Mouse (Mus musculus) lung, postnatal 0 days (tissue): ENCODE measurements around the gene Tmem126a. TPM values are rescaled to one million over a fixed set of nuclear protein-coding genes. Genes with fewer than 3 reads are reported as not detected.

ENCODE experiments used
- ATAC-seq: fragments of 200-750 bp; cut with Nextera tagmentation; 2 replicates; pipeline ENCODE4 v1.8.0; 2017; ENCODE audit warnings: moderate library complexity
- DNase-seq: peaks from one replicate; pipeline ENCODE4 v3.0.0-alpha.2; 2016; ENCODE audit warnings: low spot score
- H3K27ac ChIP-seq: fragments of 300-500 bp; sonication (generic); 2 replicates; pipeline ENCODE4 v1.5.1; 2014; ENCODE audit warnings: antibody characterized with exemption, mild to moderate bottlenecking, low read length, mixed read lengths
- H3K27me3 ChIP-seq: fragments of 300-500 bp; sonication (generic); replicated peaks from 2 replicates; pipeline ENCODE4 v1.6.1; 2014; ENCODE audit warnings: low read length, mixed read lengths; ENCODE audit not compliant: insufficient read depth
- H3K36me3 ChIP-seq: fragments of 300-500 bp; sonication (generic); 2 replicates; pipeline ENCODE4 v1.6.1; 2014; ENCODE audit warnings: low read length, mixed read lengths; ENCODE audit not compliant: insufficient read depth
- H3K4me1 ChIP-seq: fragments of 300-500 bp; sonication (generic); 2 replicates; pipeline ENCODE4 v1.6.1; 2014; ENCODE audit warnings: antibody characterized with exemption, low read depth, low read length, mixed read lengths; ENCODE audit not compliant: insufficient read depth
- H3K4me2 ChIP-seq: fragments of 300-500 bp; sonication (generic); replicated peaks from 2 replicates; pipeline ENCODE4 v1.6.1; 2014; ENCODE audit warnings: low read depth, mild to moderate bottlenecking, low read length, moderate library complexity, mixed read lengths
- H3K4me3 ChIP-seq: fragments of 300-500 bp; sonication (generic); 2 replicates; pipeline ENCODE4 v1.5.1; 2014; ENCODE audit warnings: low read depth, low read length
- H3K9ac ChIP-seq: fragments of 300-500 bp; sonication (generic); replicated peaks from 2 replicates; pipeline ENCODE4 v1.6.1; 2014; ENCODE audit warnings: low read depth, mild to moderate bottlenecking
- H3K9me3 ChIP-seq: fragments of 300-500 bp; sonication (generic); 2 replicates; pipeline ENCODE4 v1.6.1; 2016; ENCODE audit warnings: low read length, mixed read lengths
- CTCF ChIP-seq: IDR thresholded peaks from 2 replicates; pipeline ENCODE4 v1.5.1; 2016; ENCODE audit warnings: antibody characterized with exemption, mild to moderate bottlenecking
- EP300 ChIP-seq: IDR thresholded peaks from 2 replicates; pipeline ENCODE4 v1.6.1; 2016; ENCODE audit warnings: antibody characterized with exemption, mild to moderate bottlenecking, control low read depth
- WGBS: fragments of 180-500 bp; shearing (Covaris S2); extraction: QIAGEN DNeasy Blood & Tissue Kit; methylation state at CpG from one replicate; pipeline ENCODE4 v1.1.7; 2014; 5-methylcytosine and 5-hydroxymethylcytosine counted together
- polyA plus RNA-seq: library from polyadenylated mRNA; unstranded; fragments of >200 nt; fragmentation: Nextera tagmentation; extraction: Ambion mirVana; gene quantifications from 2 replicates; pipeline ENCODE4 v1.2.1, GENCODE M21; 2015

The Tmem126a gene
- polyA plus RNA-seq = 62.6 and 63.5 TPM in 2 replicates

- WGBS = under 1% methylated on average over 41 of the region's 41 CpGs
- Histone ChIP-seq H3K27ac (peak within 1 kb of the TSS; percentile 85), H3K4me1 (peaks cover 6% of the 10 kb centered on the region; the same call in 1 of the 2 replicates), H3K4me2 (peak within 1 kb of the TSS; percentile 77), H3K9ac (peak within 1 kb of the TSS; percentile 51), H3K36me3 (no peaks in the 10 kb centered on the region), H3K9me3 (no peaks in the 10 kb centered on the region), H3K27me3 (no peaks in the 10 kb centered on the region), H3K4me3 (peak within 1 kb of the TSS; percentile 73)
- TF ChIP-seq CTCF (peak; percentile 65), EP300 (no peak)
- ATAC-seq (peak; percentile 97), DNase-seq (peak; percentile 95)
Observed at GRCm38 (mm10) chr7:90456845-90457468, at the start of gene Tmem126a. Tmem126a (minus strand) TSS chr7:90457229.

- Histone ChIP-seq H3K36me3 (no peaks in the 10 kb centered on the region), H3K27ac (no peak overlapping the region), H3K9me3 (no peaks in the 10 kb centered on the region), H3K27me3 (no peaks in the 10 kb centered on the region), H3K4me2 (no peak overlapping the region), H3K9ac (no peak overlapping the region), H3K4me1 (no peaks in the 10 kb centered on the region), H3K4me3 (no peak overlapping the region)
- 76% methylated on average over 2 of the region's 2 CpGs for WGBS
- ATAC-seq (no peak), DNase-seq (no peak)
- TF ChIP-seq CTCF (no peak), EP300 (no peak)
Observed at GRCm38 (mm10) chr7:90482607-90483006, 25.6 kb upstream of the Tmem126a start.

- Histone ChIP-seq H3K9me3 (no peaks in the 10 kb centered on the region), H3K4me2 (peak within 1 kb of the TSS; percentile 89), H3K4me1 (no peaks in the 10 kb centered on the region; the same call in 1 of the 2 replicates), H3K36me3 (no peaks in the 10 kb centered on the region), H3K27me3 (no peaks in the 10 kb centered on the region), H3K4me3 (peak within 1 kb of the TSS; percentile 62), H3K27ac (peak within 1 kb of the TSS; percentile 72), H3K9ac (peak within 1 kb of the TSS; percentile 46)
- DNase-seq = peak; percentile 38
- ATAC-seq = no peak
- no peak for TF ChIP-seq EP300
- TF ChIP-seq CTCF = no peak
- under 1% methylated on average over 32 of the region's 32 CpGs for WGBS
Observed at GRCm38 (mm10) chr7:90476313-90477245, 19.6 kb upstream of the Tmem126a start, which contains the start of gene Dlg2. Dlg2 (plus strand) TSS chr7:90476672.

GRCm38 (mm10) chr7:90475793-90476312 lies 18.8 kb upstream of the Tmem126a start, which contains the start of gene Tmem126b:
Tmem126b (minus strand) TSS chr7:90476001.
- Histone ChIP-seq H3K27ac (peak within 1 kb of the TSS; percentile 72), H3K27me3 (no peaks in the 10 kb centered on the region), H3K4me3 (peak within 1 kb of the TSS; percentile 62), H3K9me3 (no peaks in the 10 kb centered on the region), H3K36me3 (no peaks in the 10 kb centered on the region), H3K9ac (peak within 1 kb of the TSS; percentile 46), H3K4me2 (peak within 1 kb of the TSS; percentile 89), H3K4me1 (no peaks in the 10 kb centered on the region; the same call in 1 of the 2 replicates)
- no peak for TF ChIP-seq CTCF
- no peak for TF ChIP-seq EP300
- peak; percentile 99 for DNase-seq
- under 1% methylated on average over 36 of the region's 36 CpGs for WGBS
- ATAC-seq = peak; percentile 100

GRCm38 (mm10) chr7:90473511-90473910 lies 16.5 kb upstream of the Tmem126a start:
- Histone ChIP-seq H3K4me3 (no peak overlapping the region), H3K36me3 (peaks cover 4% of the 10 kb centered on the region), H3K9ac (no peak overlapping the region), H3K4me2 (no peak overlapping the region), H3K27me3 (no peaks in the 10 kb centered on the region), H3K4me1 (no peaks in the 10 kb centered on the region; the same call in 1 of the 2 replicates), H3K27ac (no peak overlapping the region), H3K9me3 (no peaks in the 10 kb centered on the region)
- TF ChIP-seq CTCF (no peak), EP300 (no peak)
- WGBS = 47% methylated on average over 2 of the region's 2 CpGs
- DNase-seq = no peak
- no peak for ATAC-seq

- H3K9ac ChIP-seq = no peak overlapping the region
- no peaks in the 10 kb centered on the region for H3K9me3 ChIP-seq
- ATAC-seq (no peak), DNase-seq (no peak)
- H3K27ac ChIP-seq = no peak overlapping the region
- H3K4me1 ChIP-seq = peaks cover 6% of the 10 kb centered on the region; the same call in 1 of the 2 replicates
- 94% methylated on average over 5 of the region's 5 CpGs for WGBS
- no peak overlapping the region for H3K4me2 ChIP-seq
- no peaks in the 10 kb centered on the region for H3K36me3 ChIP-seq
- TF ChIP-seq EP300 = no peak
- TF ChIP-seq CTCF = no peak
- no peak overlapping the region for H3K4me3 ChIP-seq
- H3K27me3 ChIP-seq = no peaks in the 10 kb centered on the region
Observed at GRCm38 (mm10) chr7:90461441-90461840, 4.4 kb upstream of the Tmem126a start.
